Mouse (Mus musculus): ENCODE data around the gene Lats2.

Lats2 gene

DNA sequence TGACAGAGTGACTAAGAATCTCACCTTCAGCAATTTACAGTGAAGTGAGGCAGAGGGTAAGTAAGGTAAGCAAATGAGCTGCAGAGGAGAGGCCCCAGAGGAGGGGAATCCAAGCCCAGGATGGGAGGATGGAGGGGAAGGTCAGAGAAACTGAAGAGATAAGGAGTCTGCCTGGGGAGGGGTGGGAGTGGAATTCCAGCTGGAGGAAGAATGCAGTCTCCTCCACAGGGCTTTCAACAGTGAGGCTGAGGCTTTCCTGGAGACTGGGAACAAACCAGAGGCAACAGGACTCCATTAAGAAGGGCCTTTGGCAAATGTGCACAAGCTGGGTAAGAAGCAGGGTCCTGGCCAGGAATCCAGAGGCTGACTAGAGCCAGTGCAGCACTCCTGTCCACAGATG lies 21.1 kb downstream of the Lats2 start:
- no peak for DNase-seq (ENCODE audit: low spot score)

GRCm38 (mm10) chr14:57736141-57736540 lies 22.0 kb downstream of the Lats2 start:
- DNase-seq (ENCODE audit: low spot score): no peak

DNA sequence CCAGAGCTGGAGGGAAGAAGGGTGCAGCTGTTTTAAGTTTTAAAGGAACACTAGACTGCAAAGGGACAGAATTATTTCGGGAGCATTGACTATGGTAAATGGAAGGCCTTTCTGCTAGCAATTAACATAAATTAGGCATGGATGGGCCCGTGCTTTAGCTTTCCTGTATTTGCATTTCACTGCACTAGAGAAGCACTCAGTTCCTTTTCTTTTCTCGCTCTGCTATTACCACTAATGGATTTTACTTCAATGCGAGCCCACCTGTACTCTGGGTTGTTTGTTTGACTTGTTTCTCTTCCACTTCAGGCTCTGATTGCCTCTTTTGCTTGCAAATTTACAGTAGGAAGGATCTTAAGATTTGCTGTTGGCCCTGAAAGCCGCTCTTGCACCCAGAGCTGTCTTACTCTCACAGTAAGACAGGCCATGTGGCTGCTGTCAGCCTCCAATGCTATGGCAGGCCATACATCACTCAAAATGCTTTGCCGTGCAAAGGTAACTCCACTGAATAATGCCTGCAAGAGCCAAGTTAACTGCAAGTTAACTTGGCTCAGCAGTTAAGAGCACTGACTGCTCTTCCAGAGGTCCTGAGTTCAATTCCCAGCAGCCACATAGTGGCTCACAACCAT lies 25.4 kb downstream of the Lats2 start:
- DNase-seq (ENCODE audit: low spot score): no peak

- no peak for DNase-seq (ENCODE audit: low spot score)
Observed at GRCm38 (mm10) chr14:57730527-57730926, 27.7 kb downstream of the Lats2 start.

- DNase-seq (ENCODE audit: low spot score): no peak
Observed at GRCm38 (mm10) chr14:57729975-57730499, 28.2 kb downstream of the Lats2 start.

GRCm38 (mm10) chr14:57729364-57729763 lies 28.8 kb downstream of the Lats2 start:
- DNase-seq (ENCODE audit: low spot score): no peak

DNA sequence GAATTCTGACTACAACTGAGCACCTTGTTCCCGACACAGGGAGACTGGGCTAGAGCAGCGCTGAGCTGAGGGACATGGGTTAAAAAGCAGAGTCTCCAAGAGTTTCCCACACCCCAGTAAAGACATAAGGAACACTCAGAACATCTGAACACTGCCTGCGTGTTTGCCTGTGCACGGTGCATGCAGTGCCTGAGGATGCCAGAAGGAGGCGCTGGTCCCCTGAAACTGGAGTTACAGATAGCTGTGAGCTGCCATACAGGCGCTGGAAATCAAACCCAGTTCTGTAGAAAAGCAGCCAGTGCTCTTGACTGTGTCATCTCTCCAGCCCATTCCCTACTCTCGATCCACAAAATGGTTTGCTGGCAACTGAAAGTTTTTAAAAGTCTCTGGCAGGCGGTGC lies 32.0 kb downstream of the Lats2 start:
- no peak for DNase-seq (ENCODE audit: low spot score)

DNA sequence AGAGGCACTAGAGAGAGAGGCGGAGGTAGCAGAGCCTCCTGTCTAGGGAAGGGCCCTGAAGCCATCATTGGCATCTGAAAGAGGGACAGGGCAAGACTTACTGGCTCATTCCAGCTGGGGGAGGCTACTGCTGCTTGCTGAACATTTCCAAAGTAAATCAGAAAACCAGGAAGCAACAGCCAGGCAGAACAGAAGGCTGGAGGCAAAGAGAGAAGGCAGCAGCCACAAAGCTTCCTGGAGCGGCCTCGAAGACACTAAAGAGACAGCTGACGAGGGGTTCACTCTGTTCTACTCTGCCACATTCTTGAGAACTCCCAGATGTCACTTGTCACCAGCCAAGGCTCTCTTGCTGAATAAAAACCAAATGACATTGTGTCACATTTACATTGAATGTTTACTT lies 33.7 kb downstream of the Lats2 start:
- DNase-seq (ENCODE audit: low spot score): no peak

- DNase-seq (ENCODE audit: low spot score): no peak
Observed at GRCm38 (mm10) chr14:57718245-57718644, 39.9 kb downstream of the Lats2 start.

GRCm38 (mm10) chr14:57716601-57717245 lies 41.5 kb downstream of the Lats2 start:
- DNase-seq (ENCODE audit: low spot score): no peak

DNA sequence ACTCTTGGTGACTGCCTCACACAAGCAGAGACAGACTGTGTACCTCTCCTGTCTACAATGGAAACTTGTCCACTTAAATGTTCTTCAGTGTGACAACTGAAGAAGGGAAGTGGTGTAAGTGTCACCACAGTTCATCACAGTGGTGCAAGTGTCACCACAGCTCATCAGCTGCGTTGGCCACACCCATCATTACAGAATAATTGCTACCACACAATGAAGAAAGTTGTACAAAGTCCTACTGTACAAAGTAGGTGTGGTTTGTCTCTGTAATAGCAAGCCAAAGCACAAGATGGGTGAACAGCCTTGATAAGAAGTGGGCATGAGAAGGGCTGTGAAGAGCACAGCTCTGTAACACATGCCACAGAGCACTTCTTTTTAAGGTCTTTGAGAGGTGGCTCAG lies 45.3 kb downstream of the Lats2 start:
- DNase-seq (ENCODE audit: low spot score): no peak

DNA sequence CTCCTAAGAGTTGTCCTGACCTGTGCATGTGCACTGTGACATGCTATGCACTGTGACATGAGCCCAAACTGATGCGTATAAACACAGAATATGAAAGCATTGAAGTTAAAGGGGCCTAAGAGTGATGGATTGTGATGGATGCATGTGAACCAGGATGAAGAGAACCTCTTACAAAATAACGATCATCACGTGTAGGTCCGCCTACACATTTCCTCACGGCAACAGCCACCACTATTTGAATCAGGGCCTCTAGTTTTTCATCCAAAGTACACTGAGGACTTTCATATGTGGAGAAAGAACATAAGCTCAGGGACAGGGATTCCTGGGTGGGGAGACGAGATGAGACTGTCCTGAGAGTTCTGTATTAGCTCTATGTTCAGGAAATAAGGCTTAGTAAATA lies 47.1 kb downstream of the Lats2 start:
- no peak for DNase-seq (ENCODE audit: low spot score)

DNA sequence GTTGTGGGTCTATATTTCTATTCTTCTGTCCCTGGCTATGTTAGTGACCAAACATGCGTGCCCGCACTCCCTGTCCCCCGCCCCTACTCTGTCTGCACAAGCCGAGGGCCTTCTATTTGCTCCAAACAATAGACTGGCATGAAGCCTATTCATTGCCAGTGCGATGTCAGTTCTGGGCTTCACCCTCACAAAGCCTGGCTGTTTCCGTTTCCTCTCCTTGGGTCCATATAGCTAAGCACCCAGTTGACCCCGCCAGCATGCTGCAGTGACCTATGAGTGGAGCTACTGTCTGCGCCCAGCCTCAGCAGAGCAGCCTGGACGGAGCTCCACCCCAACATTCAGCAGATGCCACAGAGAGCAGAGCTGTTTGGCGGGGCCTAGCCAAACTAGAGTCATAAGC lies 49.0 kb downstream of the Lats2 start:
- DNase-seq (ENCODE audit: low spot score): no peak

DNA sequence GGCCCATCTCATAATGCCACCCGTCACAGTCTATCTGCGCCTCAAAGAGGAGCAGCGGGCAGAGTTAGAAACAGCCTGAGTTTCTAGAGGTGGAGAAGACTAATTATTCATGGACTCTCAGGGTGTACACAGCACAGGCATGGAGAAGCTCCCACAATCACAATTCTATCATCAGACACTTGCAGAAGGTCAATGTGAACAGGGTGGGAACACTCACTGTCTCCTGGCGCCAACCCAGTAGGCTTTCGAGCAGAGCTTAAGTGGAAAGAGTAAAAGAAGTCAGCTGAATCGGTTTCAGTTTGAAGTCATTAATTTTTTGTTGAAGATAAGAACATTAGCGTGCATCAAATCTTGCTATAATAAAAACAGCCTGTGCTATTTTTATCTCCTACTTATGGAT lies 49.6 kb downstream of the Lats2 start:
- DNase-seq (ENCODE audit: low spot score): no peak

GRCm38 (mm10) chr14:57707100-57707893 lies 50.9 kb downstream of the Lats2 start:
- DNase-seq (ENCODE audit: low spot score): no peak

- no peak for DNase-seq (ENCODE audit: low spot score)
Observed at GRCm38 (mm10) chr14:57706760-57707099, 51.5 kb downstream of the Lats2 start.

DNA sequence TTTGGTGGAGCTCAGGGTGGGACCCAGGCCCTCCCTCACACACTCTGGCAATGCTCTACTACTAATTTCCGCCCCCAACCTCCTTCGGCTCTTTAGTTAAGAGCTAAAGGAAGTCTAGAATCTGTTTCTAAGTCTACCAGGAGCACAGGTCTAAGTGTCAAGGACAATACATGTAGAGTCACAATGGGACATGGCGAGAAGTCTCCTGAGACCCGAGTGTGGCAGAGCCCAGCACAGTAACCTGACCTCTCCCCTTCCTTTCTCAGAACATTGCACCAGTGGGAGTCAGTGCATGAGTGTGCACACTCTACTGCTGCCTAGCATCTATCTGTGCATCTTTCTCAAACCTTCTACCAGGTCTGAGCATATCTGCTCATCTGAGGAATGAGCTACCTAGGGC lies 52.4 kb downstream of the Lats2 start:
- DNase-seq (ENCODE audit: low spot score): no peak

DNA sequence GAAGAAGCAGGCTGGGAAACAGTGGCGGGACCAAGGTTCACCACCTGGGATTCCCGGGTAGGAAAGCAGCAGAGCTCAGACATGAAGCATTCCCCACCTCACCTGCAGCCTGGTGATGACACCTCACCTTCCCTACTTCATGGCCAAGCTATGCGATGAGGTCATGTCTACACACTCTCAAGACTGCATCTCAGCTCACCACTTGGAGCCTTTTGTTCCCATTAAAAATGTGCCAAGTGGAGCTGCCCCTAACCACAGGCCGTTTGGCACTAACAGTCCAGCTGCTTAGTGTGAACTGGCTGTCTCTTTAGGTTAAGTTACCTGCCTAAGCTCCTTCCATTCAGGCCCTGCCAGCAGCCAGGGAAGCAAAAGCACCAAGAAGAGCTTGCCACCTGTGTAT lies 53.1 kb downstream of the Lats2 start:
- DNase-seq (ENCODE audit: low spot score): no peak

DNA sequence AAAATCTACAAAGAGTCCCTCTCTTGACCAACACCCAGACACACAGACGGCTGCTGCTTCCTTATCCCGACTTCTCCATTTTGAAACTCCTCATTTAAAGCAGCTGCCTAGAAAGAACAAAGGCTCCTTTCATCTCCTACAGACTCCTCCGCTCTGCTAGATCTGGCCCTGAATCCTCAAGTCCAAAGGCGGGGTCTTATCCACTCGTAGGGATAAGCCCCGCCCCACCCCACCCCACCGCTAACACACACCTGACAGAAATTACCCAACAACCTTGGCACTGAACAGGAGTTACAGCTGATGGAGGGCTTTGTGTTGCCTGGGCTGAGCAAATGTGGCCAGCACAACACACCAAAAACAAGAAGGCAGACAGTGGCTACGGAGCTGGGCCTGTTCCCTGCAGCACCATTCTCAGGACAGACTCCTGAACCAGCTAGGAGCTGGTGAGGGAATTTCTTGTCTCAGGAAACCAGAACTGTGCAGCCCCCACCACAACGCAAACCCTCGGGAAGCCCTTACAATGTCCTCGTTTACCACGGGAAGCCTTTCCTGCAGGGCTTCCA lies 56.2 kb downstream of the Lats2 start:
- no peak for DNase-seq (ENCODE audit: low spot score)

DNA sequence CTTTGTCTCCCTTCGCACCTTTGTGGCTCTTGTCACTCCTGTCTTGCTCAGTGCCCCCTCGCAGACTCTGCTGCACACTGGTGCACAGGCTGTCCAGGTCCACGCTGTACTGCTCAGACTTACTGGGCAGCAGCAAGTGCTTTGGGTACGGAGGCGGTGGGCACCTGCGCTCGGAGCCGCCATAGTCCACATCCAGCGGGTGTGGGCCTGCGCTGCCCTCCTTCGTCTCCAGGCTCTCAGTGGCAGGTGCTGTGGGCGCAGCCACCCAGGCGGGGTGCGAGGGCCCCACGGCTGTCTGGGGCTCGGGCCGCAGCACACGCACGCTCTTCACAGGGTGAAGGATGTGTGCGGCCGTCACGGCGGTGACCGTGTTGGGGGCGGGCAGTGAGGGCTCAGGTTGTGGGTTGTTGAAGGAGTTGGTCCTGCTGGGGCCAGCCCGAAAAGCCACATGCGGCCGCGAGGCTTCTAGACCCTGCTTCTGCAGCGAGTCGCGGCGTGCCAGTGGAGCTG lies 58.7 kb downstream of the Lats2 start:
- no peak for DNase-seq (ENCODE audit: low spot score)

DNA sequence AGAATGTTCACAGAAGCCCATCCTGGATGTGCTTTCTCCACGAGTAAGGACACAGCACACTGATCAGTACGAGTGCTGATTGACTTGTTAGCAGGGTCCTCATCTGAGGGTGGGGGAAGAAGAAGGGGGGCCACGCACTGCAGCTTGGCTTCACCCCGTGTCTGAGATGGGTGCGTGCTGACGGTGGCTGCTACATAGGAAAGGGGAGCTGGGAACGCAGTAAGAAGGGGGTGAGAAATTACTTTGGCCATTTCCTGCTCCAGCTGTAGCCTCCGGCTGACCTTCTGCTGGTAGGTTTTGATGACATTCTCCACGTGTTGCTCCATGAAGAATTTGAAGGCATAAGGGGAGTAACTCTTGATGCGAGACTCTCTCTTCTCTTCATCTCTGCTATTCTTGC lies 59.2 kb downstream of the Lats2 start:
- DNase-seq (ENCODE audit: low spot score): no peak

DNA sequence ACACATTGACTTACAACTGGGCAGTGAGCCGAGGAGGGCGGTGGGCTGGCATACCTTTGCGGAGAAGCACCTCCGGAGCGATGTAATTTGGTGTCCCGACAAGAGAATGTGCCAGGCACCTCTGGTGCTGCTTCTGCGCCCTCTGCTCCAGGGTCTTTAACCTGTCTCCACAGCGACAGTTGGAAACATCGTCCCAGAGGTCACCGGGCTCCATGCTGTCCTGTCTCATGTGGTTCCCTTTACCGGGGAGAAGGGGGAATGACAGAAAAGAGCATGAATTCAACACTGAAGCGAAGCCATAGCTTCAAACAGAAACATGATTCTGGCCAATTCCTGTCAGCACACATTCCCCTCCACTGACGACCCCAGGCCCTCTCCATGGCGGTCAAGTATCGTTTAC lies 62.1 kb downstream of the Lats2 start:
- no peak for DNase-seq (ENCODE audit: low spot score)

DNA sequence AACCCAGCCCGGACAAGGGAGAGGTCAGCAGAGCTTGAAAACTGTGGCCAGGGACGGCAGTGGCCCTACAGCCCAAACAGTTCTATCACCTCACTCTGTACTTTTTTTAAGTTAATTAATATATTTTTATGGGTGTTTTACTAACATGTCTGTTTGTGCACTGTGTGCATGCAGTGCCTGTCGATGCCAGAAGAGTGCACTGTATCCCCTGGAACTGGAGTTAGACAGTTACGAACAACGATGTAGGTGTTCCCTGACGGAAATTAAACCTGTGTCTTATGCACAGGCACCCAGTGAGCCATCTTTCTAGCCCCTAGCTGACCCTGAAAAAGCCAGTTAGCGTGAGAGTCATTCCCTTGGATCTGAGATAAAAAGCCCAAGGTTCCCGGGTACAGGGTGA lies 62.6 kb downstream of the Lats2 start:
- no peak for DNase-seq (ENCODE audit: low spot score)

Measured in c-Kit-positive CD71-positive TER-119-positive erythroid progenitor cells, embryonic 14.5 days (primary cell).